Mouse (Mus musculus) lung, embryonic 16.5 days (tissue): ENCODE measurements around the gene Fgg. TPM values are rescaled to one million over a fixed set of nuclear protein-coding genes. Genes with fewer than 3 reads are reported as not detected.
A peak's percentile ranks its signal among the peaks of the same experiment; 100 is the strongest.

Experiments used
- ATAC-seq: fragments of 200-750 bp; cut with Nextera tagmentation; 2 replicates; pipeline ENCODE4 v1.8.0; 2017; ENCODE audit warnings: low read depth, mild to moderate bottlenecking, moderate library complexity
- H3K27ac ChIP-seq: fragments of 300-500 bp; sonication (generic); 2 replicates; pipeline ENCODE4 v1.5.1; 2014; ENCODE audit warnings: mild to moderate bottlenecking, control low read depth, low read length
- H3K27me3 ChIP-seq: fragments of 300-500 bp; sonication (generic); 2 replicates; pipeline ENCODE4 v1.6.1; 2014; ENCODE audit warnings: low read depth, low read length, mixed read lengths; ENCODE audit not compliant: control insufficient read depth, insufficient read depth
- H3K36me3 ChIP-seq: fragments of 300-500 bp; sonication (generic); 2 replicates; pipeline ENCODE4 v1.6.1; 2014; ENCODE audit warnings: low read length; ENCODE audit not compliant: control insufficient read depth, insufficient read depth
- H3K4me1 ChIP-seq: fragments of 300-500 bp; sonication (generic); replicated peaks from 2 replicates; pipeline ENCODE4 v1.6.1; 2014; ENCODE audit warnings: low read length, mixed read lengths; ENCODE audit not compliant: control insufficient read depth, insufficient read depth
- H3K4me2 ChIP-seq: fragments of 300-500 bp; sonication (generic); 2 replicates; pipeline ENCODE4 v1.6.1; 2014; ENCODE audit warnings: low read depth, low read length, control low read depth
- H3K4me3 ChIP-seq: fragments of 300-500 bp; sonication (generic); 2 replicates; pipeline ENCODE4 v1.5.1; 2014; ENCODE audit warnings: mild to moderate bottlenecking, low read length, control low read depth
- H3K9ac ChIP-seq: fragments of 300-500 bp; sonication (generic); 2 replicates; pipeline ENCODE4 v1.6.1; 2014; ENCODE audit warnings: low read length, control low read depth
- H3K9me3 ChIP-seq: fragments of 300-500 bp; sonication (generic); 2 replicates; pipeline ENCODE4 v1.6.1; 2016; ENCODE audit warnings: low read length; ENCODE audit not compliant: control insufficient read depth
- whole genome bisulfite sequencing: fragments of 180-500 bp; shearing (Covaris S2); extraction: QIAGEN DNeasy Blood & Tissue Kit; methylation state at CpG from one replicate; pipeline ENCODE4 v1.1.7; 2014; 5-methylcytosine and 5-hydroxymethylcytosine counted together
- polyA plus RNA-seq: library from polyadenylated mRNA; unstranded; fragments of >200 nt; fragmentation: Nextera tagmentation; extraction: Ambion mirVana; gene quantifications from 2 replicates; pipeline ENCODE4 v1.2.1, GENCODE M21; 2015

Gene Fgg
- 1.5 and 16.1 TPM in 2 replicates for polyA plus RNA-seq

DNA sequence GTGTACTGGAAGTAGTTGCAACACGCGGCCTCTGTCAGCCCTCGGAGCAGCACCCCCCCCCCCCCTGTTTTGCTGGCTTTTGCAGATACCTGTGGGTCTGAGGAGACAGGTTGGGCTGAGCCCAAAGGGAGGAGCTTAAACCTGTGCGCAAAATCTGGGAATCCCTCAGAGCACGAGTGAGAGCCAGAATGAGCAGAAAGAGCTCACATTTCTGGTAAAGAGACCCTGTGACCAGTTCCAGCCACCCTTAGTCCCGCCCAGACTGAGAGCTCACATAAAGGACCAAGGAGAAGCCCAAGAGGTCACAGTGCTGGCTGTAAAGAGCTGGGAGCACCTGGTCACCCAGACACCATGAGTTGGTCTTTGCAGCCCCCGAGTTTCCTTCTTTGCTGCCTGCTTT lies at the start of gene Fgg:
Gene Fgg, plus strand, starts transcription at position 168 of the 400 bp plus-strand sequence.
- Histone ChIP-seq H3K9ac (no peak within 1 kb of the TSS), H3K36me3 (no peaks in the 10 kb centered on the region), H3K4me2 (no peak within 1 kb of the TSS), H3K9me3 (no peaks in the 10 kb centered on the region), H3K4me1 (no peaks in the 10 kb centered on the region), H3K4me3 (no peak within 1 kb of the TSS), H3K27me3 (no peaks in the 10 kb centered on the region), H3K27ac (no peak within 1 kb of the TSS)
- no peak for ATAC-seq
- 33% methylated on average over 7 of the region's 7 CpGs for WGBS

DNA sequence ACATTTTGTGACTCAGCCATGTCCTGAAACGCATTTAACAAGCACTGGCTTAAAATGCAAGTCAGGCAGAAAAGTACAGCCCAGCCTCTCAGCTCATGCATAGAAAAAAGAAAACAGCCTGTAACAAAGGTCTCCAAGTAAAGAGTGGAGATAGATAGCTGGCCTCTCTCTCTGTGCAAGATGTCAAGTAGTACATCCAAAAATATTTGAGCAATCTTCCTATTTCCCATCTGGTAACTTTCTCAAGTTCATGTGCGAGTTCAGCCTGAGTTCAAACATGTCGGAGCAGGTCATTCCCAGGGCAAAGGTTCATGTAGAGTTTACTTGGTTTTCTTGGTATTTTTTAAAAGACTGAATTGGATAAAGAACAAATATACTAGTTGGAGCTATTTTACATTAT lies 36.5 kb upstream of the Fgg start:
- no peaks in the 10 kb centered on the region for H3K4me1 ChIP-seq
- H3K27ac ChIP-seq: no peak overlapping the region; the same call in 1 of the 2 replicates
- no peaks in the 10 kb centered on the region for H3K9me3 ChIP-seq
- H3K27me3 ChIP-seq: no peaks in the 10 kb centered on the region
- no peak overlapping the region for H3K4me3 ChIP-seq
- no peak overlapping the region for H3K4me2 ChIP-seq
- no peak overlapping the region for H3K9ac ChIP-seq
- ATAC-seq: peak; percentile 75
- 49% methylated on average over 3 of the region's 3 CpGs for WGBS
- H3K36me3 ChIP-seq: no peaks in the 10 kb centered on the region

DNA sequence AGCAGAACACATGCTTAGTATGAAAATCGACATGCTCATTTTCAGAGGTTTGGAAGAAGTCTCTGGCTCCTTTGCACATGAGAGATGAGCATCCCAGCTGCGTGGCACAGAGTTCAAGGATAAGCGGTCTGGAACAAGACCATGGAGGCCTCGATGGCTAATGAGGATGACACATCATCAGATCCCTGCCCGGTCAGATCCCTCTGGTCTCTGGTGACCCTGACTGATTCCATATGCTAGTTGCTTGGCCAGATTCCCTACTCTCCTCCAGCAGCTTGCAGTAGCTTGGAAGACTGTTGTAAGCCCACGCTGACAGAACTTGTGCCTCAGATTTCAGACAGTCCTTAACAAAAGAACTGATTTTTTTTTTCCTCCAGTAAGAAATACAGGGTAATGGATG lies 26.7 kb upstream of the Fgg start:
- WGBS: 50% methylated on average over 6 of the region's 6 CpGs
- H3K36me3 ChIP-seq: no peaks in the 10 kb centered on the region
- H3K27ac ChIP-seq: 0 out of 2 replicates have a peak overlapping the region, but pooled peaks have one; percentile 85
- H3K27me3 ChIP-seq: no peaks in the 10 kb centered on the region
- H3K4me1 ChIP-seq: 0 out of 2 replicates have a peak, but pooled peaks cover 2% of the 10 kb centered on the region
- no peaks in the 10 kb centered on the region for H3K9me3 ChIP-seq
- ATAC-seq: peak; percentile 98
- H3K4me3 ChIP-seq: no peak overlapping the region
- H3K4me2 ChIP-seq: no peak overlapping the region
- no peak overlapping the region for H3K9ac ChIP-seq

DNA sequence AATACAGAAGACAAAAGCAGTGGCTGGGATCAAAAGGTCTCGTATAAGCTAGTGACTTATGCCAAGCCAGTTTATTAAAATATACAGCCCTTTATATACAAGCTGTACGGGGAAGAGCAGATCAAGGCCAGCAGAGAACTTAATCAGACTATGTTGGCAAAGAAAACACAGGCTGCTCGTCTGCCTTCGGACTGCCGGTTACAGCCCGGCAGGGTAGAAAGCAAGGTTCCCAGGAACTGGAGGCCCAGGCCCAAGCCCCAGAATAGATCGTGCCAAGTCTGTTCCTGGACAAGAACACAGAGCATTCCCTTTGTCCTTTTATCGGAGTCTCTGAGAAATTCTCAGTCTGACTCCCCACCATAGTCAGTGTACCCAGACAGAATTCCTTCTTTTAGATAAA lies 25.7 kb upstream of the Fgg start:
- Histone ChIP-seq H3K4me2 (no peak overlapping the region), H3K9me3 (no peaks in the 10 kb centered on the region), H3K9ac (no peak overlapping the region), H3K27me3 (no peaks in the 10 kb centered on the region), H3K27ac (peak overlapping the region; percentile 74), H3K36me3 (no peaks in the 10 kb centered on the region), H3K4me3 (no peak overlapping the region), H3K4me1 (0 out of 2 replicates have a peak, but pooled peaks cover 2% of the 10 kb centered on the region)
- ATAC-seq: peak; percentile 27; the same call in 1 of the 2 replicates
- 46% methylated on average over 8 of the region's 8 CpGs for WGBS

DNA sequence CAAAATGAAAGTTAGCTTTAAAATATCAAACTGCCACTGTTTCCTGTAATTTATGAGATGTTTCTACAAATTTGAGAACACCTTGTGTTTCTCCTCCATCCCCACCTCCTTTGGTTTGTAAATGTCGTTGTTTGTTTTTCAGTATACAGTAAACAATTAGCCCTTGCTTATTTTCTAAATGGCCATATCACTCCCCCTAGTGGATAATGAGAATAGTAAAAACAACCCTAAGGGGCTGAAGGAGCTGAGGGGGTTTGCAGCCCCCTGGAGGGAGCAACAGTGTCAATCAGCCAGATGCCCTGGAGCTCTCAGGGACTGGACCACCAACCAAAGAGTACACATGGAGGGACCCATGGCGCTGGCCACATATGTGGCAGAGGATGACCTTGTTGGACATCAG lies 22.7 kb upstream of the Fgg start:
- H3K36me3 ChIP-seq: no peaks in the 10 kb centered on the region
- no peak overlapping the region for H3K9ac ChIP-seq
- no peak overlapping the region for H3K4me2 ChIP-seq
- H3K9me3 ChIP-seq: no peaks in the 10 kb centered on the region
- H3K4me1 ChIP-seq: no peaks in the 10 kb centered on the region
- no peaks in the 10 kb centered on the region for H3K27me3 ChIP-seq
- no peak for ATAC-seq
- no peak overlapping the region for H3K4me3 ChIP-seq
- 64% methylated on average over 2 of the region's 2 CpGs for WGBS
- no peak overlapping the region for H3K27ac ChIP-seq

DNA sequence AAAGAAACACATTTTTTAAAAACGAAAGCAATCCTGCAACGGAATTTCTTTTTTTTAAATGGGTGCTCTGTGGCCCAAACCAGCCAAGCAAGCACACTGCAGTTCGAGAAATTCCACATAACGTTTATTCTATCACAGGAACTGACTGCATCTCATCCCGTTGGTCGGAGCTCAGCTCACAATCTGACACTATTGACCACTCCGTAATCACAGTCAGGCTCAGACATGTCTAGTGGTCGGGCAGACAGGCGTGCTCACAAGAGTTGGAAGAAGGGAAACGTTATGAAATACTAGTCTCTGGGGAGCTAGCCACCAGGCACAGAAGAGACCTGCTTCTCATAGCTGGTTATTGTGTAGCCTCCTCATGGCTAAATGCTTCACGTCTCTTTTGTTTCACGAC lies 15.6 kb upstream of the Fgg start:
- 59% methylated on average over 12 of the region's 12 CpGs for WGBS
- Histone ChIP-seq H3K27ac (no peak overlapping the region), H3K4me3 (no peak overlapping the region), H3K9me3 (no peaks in the 10 kb centered on the region), H3K4me1 (peaks cover 6% of the 10 kb centered on the region), H3K27me3 (peaks cover 2% of the 10 kb centered on the region; the same call in 1 of the 2 replicates), H3K9ac (no peak overlapping the region), H3K4me2 (no peak overlapping the region), H3K36me3 (no peaks in the 10 kb centered on the region)
- no peak for ATAC-seq

DNA sequence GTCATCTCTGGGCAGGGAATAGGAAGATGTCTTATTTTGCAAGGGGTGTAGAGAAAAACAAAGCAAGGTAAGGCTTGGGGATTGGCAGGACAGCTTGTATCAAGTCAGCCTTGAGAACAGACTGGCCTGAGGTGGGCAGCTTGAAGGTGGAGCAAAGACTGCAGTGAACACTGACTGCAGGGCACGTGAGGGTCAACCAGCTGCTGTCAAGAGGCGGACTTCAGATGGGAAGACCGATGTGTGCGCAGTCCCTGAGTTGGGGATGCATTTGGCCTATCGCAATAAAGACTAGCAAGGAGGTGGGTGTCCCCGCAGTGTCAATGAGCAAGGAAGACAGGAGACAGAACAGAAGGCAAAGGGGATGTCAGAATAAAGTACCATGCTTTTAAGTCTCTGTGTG lies 14.6 kb upstream of the Fgg start:
- Histone ChIP-seq H3K4me2 (no peak overlapping the region), H3K9ac (no peak overlapping the region), H3K4me1 (peaks cover 6% of the 10 kb centered on the region), H3K27me3 (peaks cover 2% of the 10 kb centered on the region; the same call in 1 of the 2 replicates), H3K36me3 (no peaks in the 10 kb centered on the region), H3K27ac (no peak overlapping the region), H3K4me3 (no peak overlapping the region), H3K9me3 (no peaks in the 10 kb centered on the region)
- no peak for ATAC-seq
- WGBS: 79% methylated on average over 6 of the region's 6 CpGs

DNA sequence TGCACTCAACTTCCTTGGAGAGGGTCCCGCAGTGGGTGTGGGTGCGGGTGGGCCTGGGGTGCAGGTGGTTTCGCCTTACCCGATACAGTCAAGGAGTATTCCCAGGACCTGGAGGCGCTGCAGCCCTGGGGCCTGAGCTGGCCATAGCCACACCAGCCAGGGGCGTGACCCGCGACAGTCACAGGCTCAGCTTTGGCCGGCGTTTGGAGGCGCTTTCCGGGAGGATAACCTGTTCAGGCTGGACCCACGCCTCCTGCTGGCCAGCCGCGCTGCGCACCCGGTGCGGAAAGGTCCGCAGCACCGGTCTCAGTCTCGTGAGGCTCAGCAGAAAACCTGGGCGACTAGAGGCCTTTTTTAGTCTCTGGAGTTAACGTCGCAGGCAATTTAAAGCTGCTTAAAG lies 12.2 kb upstream of the Fgg start:
- H3K9me3 ChIP-seq: no peaks in the 10 kb centered on the region
- peak overlapping the region; percentile 40 for H3K4me2 ChIP-seq
- WGBS: 4% methylated on average over 24 of the region's 24 CpGs
- H3K9ac ChIP-seq: no peak overlapping the region
- H3K4me3 ChIP-seq: peak overlapping the region; percentile 12; the same call in 1 of the 2 replicates
- no peak overlapping the region for H3K27ac ChIP-seq
- H3K36me3 ChIP-seq: no peaks in the 10 kb centered on the region
- peaks cover 6% of the 10 kb centered on the region for H3K4me1 ChIP-seq
- ATAC-seq: peak; percentile 63
- peaks cover 2% of the 10 kb centered on the region; the same call in 1 of the 2 replicates for H3K27me3 ChIP-seq

DNA sequence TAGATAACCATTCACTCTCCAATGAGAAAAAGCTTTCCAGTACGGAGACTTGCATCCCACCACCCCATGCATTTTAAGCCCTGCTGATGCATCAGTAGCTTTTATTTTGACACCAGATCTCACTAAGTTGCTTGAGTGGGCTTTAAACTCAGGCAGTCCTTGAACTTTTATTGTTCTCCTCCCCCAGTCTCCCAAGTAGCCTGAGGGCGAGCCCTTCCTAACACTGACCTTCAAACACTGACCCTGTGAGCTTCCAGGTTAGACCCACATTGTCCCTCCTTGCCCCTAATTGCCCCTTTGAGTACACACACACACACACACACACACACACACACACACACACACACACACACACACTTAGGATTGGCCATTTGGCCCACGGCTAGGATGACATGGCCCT lies 10.9 kb upstream of the Fgg start:
- 63% methylated on average over 3 of the region's 3 CpGs for WGBS
- Histone ChIP-seq H3K9ac (no peak overlapping the region), H3K27ac (no peak overlapping the region), H3K36me3 (no peaks in the 10 kb centered on the region), H3K4me3 (no peak overlapping the region), H3K4me1 (peaks cover 6% of the 10 kb centered on the region), H3K27me3 (peaks cover 2% of the 10 kb centered on the region; the same call in 1 of the 2 replicates), H3K9me3 (no peaks in the 10 kb centered on the region), H3K4me2 (no peak overlapping the region)
- ATAC-seq: no peak
